Mouse (Mus musculus): Measurements from ENCODE around the gene Rasal2. TPM values are rescaled to one million over a fixed set of nuclear protein-coding genes. Genes with fewer than 3 reads are reported as not detected.

The Rasal2 gene
- polyA plus RNA-seq, 1 experiment: 3.0 TPM

DNA sequence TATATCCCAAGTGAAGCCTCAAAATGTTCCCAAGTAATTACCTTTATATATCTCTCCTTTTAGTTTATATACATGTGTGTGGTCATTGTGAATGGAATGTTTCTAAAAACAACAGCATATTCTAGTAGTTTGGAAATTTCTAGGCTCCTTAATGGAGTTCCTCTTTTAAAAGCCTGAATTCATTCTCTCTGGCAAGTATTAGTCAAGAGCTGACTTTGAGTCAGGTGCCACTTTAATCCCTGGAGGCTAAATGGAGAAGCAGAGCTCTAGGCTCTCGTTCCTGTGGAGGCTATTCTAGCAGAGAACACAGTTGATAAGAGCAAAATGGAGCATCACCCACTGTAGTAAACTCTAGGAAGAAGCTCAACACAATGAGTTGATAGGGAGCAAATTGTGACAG is 14.5 kb upstream of the Rasal2 start:
- H3K36me3 ChIP-seq (ENCODE audit: control insufficient read depth, insufficient read depth): no peaks in the 10 kb centered on the region
- no peak overlapping the region for H3ac ChIP-seq (ENCODE audit: control insufficient read depth, insufficient read length, low read depth)
- H3K79me2 ChIP-seq (ENCODE audit: control insufficient read depth, insufficient read depth): no peaks in the 10 kb centered on the region
- no peaks in the 10 kb centered on the region for H3K79me3 ChIP-seq (ENCODE audit: low read depth)
- H3K27me3 ChIP-seq (ENCODE audit: control insufficient read depth, insufficient read depth, insufficient read length): no peaks in the 10 kb centered on the region
- no peak for TF ChIP-seq USF1 (IDR thresholded peaks at IDR 0.05; ENCODE audit: low read depth)
- TF ChIP-seq MAX (IDR thresholded peaks at IDR 0.05): no peak
- TF ChIP-seq CTCF (IDR thresholded peaks at IDR 0.05; ENCODE audit: control insufficient read depth, insufficient read depth, insufficient read length): no peak
- no peak for TF ChIP-seq CEBPB (IDR thresholded peaks at IDR 0.05; ENCODE audit: low read depth)
- no peak for TF ChIP-seq MYOD1 (IDR thresholded peaks at IDR 0.05; ENCODE audit: control insufficient read depth, insufficient read length, low read depth)
- TF ChIP-seq MYOG (IDR thresholded peaks at IDR 0.05; ENCODE audit: control insufficient read depth, extremely low read depth, insufficient read length): no peak
- no peak for TF ChIP-seq FOSL1 (IDR thresholded peaks at IDR 0.05; ENCODE audit: insufficient read depth, low read length, poor library complexity, severe bottlenecking)
- H3K4me3 ChIP-seq (ENCODE audit: insufficient read depth, poor library complexity, severe bottlenecking): no peak overlapping the region

- Histone ChIP-seq H3K79me2 (ENCODE audit: control insufficient read depth, insufficient read depth) (no peaks in the 10 kb centered on the region), H3ac (ENCODE audit: control insufficient read depth, insufficient read length, low read depth) (no peak overlapping the region), H3K4me3 (ENCODE audit: insufficient read depth, poor library complexity, severe bottlenecking) (no peak overlapping the region), H3K79me3 (ENCODE audit: low read depth) (no peaks in the 10 kb centered on the region), H3K36me3 (ENCODE audit: control insufficient read depth, insufficient read depth) (no peaks in the 10 kb centered on the region), H3K27me3 (ENCODE audit: control insufficient read depth, insufficient read depth, insufficient read length) (no peaks in the 10 kb centered on the region)
- TF ChIP-seq CTCF (IDR thresholded peaks at IDR 0.05; ENCODE audit: control insufficient read depth, insufficient read depth, insufficient read length) (no peak), MYOD1 (IDR thresholded peaks at IDR 0.05; ENCODE audit: control insufficient read depth, insufficient read length, low read depth) (no peak), MYOG (IDR thresholded peaks at IDR 0.05; ENCODE audit: control insufficient read depth, extremely low read depth, insufficient read length) (no peak), CEBPB (IDR thresholded peaks at IDR 0.05; ENCODE audit: low read depth) (no peak), USF1 (IDR thresholded peaks at IDR 0.05; ENCODE audit: low read depth) (no peak), MAX (IDR thresholded peaks at IDR 0.05) (no peak), FOSL1 (IDR thresholded peaks at IDR 0.05; ENCODE audit: insufficient read depth, low read length, poor library complexity, severe bottlenecking) (no peak)
These were observed 13.5 kb upstream of the Rasal2 start for GRCm38 (mm10) chr1:157425741-157426427.

- Histone ChIP-seq H3ac (ENCODE audit: control insufficient read depth, insufficient read length, low read depth) (no peak overlapping the region), H3K27me3 (ENCODE audit: control insufficient read depth, insufficient read depth, insufficient read length) (no peaks in the 10 kb centered on the region), H3K36me3 (ENCODE audit: control insufficient read depth, insufficient read depth) (no peaks in the 10 kb centered on the region), H3K79me3 (ENCODE audit: low read depth) (no peaks in the 10 kb centered on the region), H3K4me3 (ENCODE audit: insufficient read depth, poor library complexity, severe bottlenecking) (no peak overlapping the region), H3K79me2 (ENCODE audit: control insufficient read depth, insufficient read depth) (no peaks in the 10 kb centered on the region)
- no peak for TF ChIP-seq FOSL1 (IDR thresholded peaks at IDR 0.05; ENCODE audit: insufficient read depth, low read length, poor library complexity, severe bottlenecking)
- TF ChIP-seq MYOD1 (IDR thresholded peaks at IDR 0.05; ENCODE audit: control insufficient read depth, insufficient read length, low read depth): no peak
- TF ChIP-seq MAX (IDR thresholded peaks at IDR 0.05): no peak
- TF ChIP-seq CEBPB (IDR thresholded peaks at IDR 0.05; ENCODE audit: low read depth): no peak
- no peak for TF ChIP-seq USF1 (IDR thresholded peaks at IDR 0.05; ENCODE audit: low read depth)
- no peak for TF ChIP-seq MYOG (IDR thresholded peaks at IDR 0.05; ENCODE audit: control insufficient read depth, extremely low read depth, insufficient read length)
- no peak for TF ChIP-seq CTCF (IDR thresholded peaks at IDR 0.05; ENCODE audit: control insufficient read depth, insufficient read depth, insufficient read length)
These were observed 5.5 kb upstream of the Rasal2 start for GRCm38 (mm10) chr1:157417861-157418260.

- H3K36me3 ChIP-seq (ENCODE audit: control insufficient read depth, insufficient read depth): no peaks in the 10 kb centered on the region
- H3K79me2 ChIP-seq (ENCODE audit: control insufficient read depth, insufficient read depth): no peaks in the 10 kb centered on the region
- TF ChIP-seq MYOD1 (IDR thresholded peaks at IDR 0.05; ENCODE audit: control insufficient read depth, insufficient read length, low read depth): no peak
- no peak for TF ChIP-seq FOSL1 (IDR thresholded peaks at IDR 0.05; ENCODE audit: insufficient read depth, low read length, poor library complexity, severe bottlenecking)
- no peak for TF ChIP-seq CTCF (IDR thresholded peaks at IDR 0.05; ENCODE audit: control insufficient read depth, insufficient read depth, insufficient read length)
- TF ChIP-seq USF1 (IDR thresholded peaks at IDR 0.05; ENCODE audit: low read depth): no peak
- TF ChIP-seq MYOG (IDR thresholded peaks at IDR 0.05; ENCODE audit: control insufficient read depth, extremely low read depth, insufficient read length): no peak
- no peak for TF ChIP-seq MAX (IDR thresholded peaks at IDR 0.05)
- TF ChIP-seq CEBPB (IDR thresholded peaks at IDR 0.05; ENCODE audit: low read depth): no peak
- no peak overlapping the region for H3K4me3 ChIP-seq (ENCODE audit: insufficient read depth, poor library complexity, severe bottlenecking)
- H3ac ChIP-seq (ENCODE audit: control insufficient read depth, insufficient read length, low read depth): no peak overlapping the region
- H3K27me3 ChIP-seq (ENCODE audit: control insufficient read depth, insufficient read depth, insufficient read length): no peaks in the 10 kb centered on the region
- no peaks in the 10 kb centered on the region for H3K79me3 ChIP-seq (ENCODE audit: low read depth)
These were observed 5.0 kb upstream of the Rasal2 start for GRCm38 (mm10) chr1:157417414-157417813.

DNA sequence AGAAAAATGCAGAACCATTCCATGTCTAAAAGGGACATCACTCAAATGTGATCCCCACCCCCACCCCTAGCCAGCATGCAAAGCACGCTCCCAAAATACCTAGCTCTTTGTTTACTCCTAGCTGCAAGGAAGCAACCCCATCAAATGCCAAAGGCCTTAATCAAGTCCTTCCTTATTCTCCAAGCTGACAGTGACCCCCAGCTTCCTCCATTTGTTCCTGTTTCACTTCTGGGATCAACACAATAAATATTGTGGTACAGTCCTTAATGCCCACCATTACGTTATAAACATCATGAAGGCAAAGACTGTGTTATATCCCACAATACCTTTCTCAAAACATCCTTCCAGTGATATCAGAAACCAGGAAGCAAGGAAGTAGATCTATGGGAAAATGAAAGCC is 4.2 kb upstream of the Rasal2 start:
- Histone ChIP-seq H3K27me3 (ENCODE audit: control insufficient read depth, insufficient read depth, insufficient read length) (no peaks in the 10 kb centered on the region), H3K4me3 (ENCODE audit: insufficient read depth, poor library complexity, severe bottlenecking) (no peak overlapping the region), H3K36me3 (ENCODE audit: control insufficient read depth, insufficient read depth) (no peaks in the 10 kb centered on the region), H3K79me3 (ENCODE audit: low read depth) (no peaks in the 10 kb centered on the region), H3ac (ENCODE audit: control insufficient read depth, insufficient read length, low read depth) (no peak overlapping the region), H3K79me2 (ENCODE audit: control insufficient read depth, insufficient read depth) (peaks cover 5% of the 10 kb centered on the region)
- no peak for TF ChIP-seq MYOD1 (IDR thresholded peaks at IDR 0.05; ENCODE audit: control insufficient read depth, insufficient read length, low read depth)
- TF ChIP-seq CEBPB (IDR thresholded peaks at IDR 0.05; ENCODE audit: low read depth): no peak
- no peak for TF ChIP-seq CTCF (IDR thresholded peaks at IDR 0.05; ENCODE audit: control insufficient read depth, insufficient read depth, insufficient read length)

- Histone ChIP-seq H3K36me3 (ENCODE audit: control insufficient read depth, insufficient read depth) (no peaks in the 10 kb centered on the region), H3K27me3 (ENCODE audit: control insufficient read depth, insufficient read depth, insufficient read length) (no peaks in the 10 kb centered on the region), H3K79me3 (ENCODE audit: low read depth) (peaks cover 4% of the 10 kb centered on the region), H3ac (ENCODE audit: control insufficient read depth, insufficient read length, low read depth) (no peak overlapping the region), H3K79me2 (ENCODE audit: control insufficient read depth, insufficient read depth) (peaks cover 12% of the 10 kb centered on the region), H3K4me3 (ENCODE audit: insufficient read depth, poor library complexity, severe bottlenecking) (no peak overlapping the region)
- TF ChIP-seq MYOG (IDR thresholded peaks at IDR 0.05; ENCODE audit: control insufficient read depth, extremely low read depth, insufficient read length): no peak
- TF ChIP-seq CEBPB (IDR thresholded peaks at IDR 0.05; ENCODE audit: low read depth): no peak
- TF ChIP-seq CTCF (IDR thresholded peaks at IDR 0.05; ENCODE audit: control insufficient read depth, insufficient read depth, insufficient read length): no peak
- no peak for TF ChIP-seq USF1 (IDR thresholded peaks at IDR 0.05; ENCODE audit: low read depth)
- no peak for TF ChIP-seq FOSL1 (IDR thresholded peaks at IDR 0.05; ENCODE audit: insufficient read depth, low read length, poor library complexity, severe bottlenecking)
- no peak for TF ChIP-seq MAX (IDR thresholded peaks at IDR 0.05)
- no peak for TF ChIP-seq MYOD1 (IDR thresholded peaks at IDR 0.05; ENCODE audit: control insufficient read depth, insufficient read length, low read depth)
These were observed 3.4 kb upstream of the Rasal2 start for GRCm38 (mm10) chr1:157415771-157416170.
